Comparison of ENCODE assay signal across 7 mouse cellular contexts in genomic region chr9:72985250-72986220, GRCm38 (mm10). TPM values are rescaled to one million over a fixed set of nuclear protein-coding genes. Genes with fewer than 3 reads are reported as not detected.
DNase-seq lines count a peak whose midpoint lies in the region; ATAC-seq and TF ChIP-seq lines count a peak whose summit lies in the region.

Gene Ccpg1os (minus strand): TSS chr9:72985382.
Gene Ccpg1 (plus strand): TSS chr9:72985429.

- H3K36me3 ChIP-seq in embryonic facial prominence, embryonic 10.5 days (replicated peaks): no peaks in the 10 kb centered on the region
- no peaks in the 10 kb centered on the region for H3K36me3 ChIP-seq in intestine, postnatal 0 days (ENCODE audit: control insufficient read depth, insufficient read depth)
- no peaks in the 10 kb centered on the region for H3K36me3 ChIP-seq in midbrain, embryonic 12.5 days
- no peaks in the 10 kb centered on the region for H3K36me3 ChIP-seq in small intestine, adult 2 months (ENCODE audit: control insufficient read depth, insufficient read depth, low read length)

- H3K4me1 ChIP-seq in embryonic facial prominence, embryonic 10.5 days: peaks cover 13% of the 10 kb centered on the region
- peaks cover 6% of the 10 kb centered on the region; the same call in 1 of the 2 replicates for H3K4me1 ChIP-seq in intestine, postnatal 0 days (replicated peaks; ENCODE audit: control insufficient read depth, insufficient read depth, low read length)
- H3K4me1 ChIP-seq in midbrain, embryonic 12.5 days: peaks cover 16% of the 10 kb centered on the region
- no peaks in the 10 kb centered on the region; the same call in 1 of the 2 replicates for H3K4me1 ChIP-seq in small intestine, adult 2 months (ENCODE audit: control insufficient read depth, insufficient read depth, insufficient read length, low read length)

- peak; percentile 47 for TF ChIP-seq CTCF in intestine, postnatal 0 days (IDR thresholded peaks at IDR 0.05; ENCODE audit: low read depth)
- no peak for TF ChIP-seq CTCF in small intestine, adult 2 months (IDR thresholded peaks at IDR 0.05; ENCODE audit: extremely low read depth, insufficient read length, insufficient replicate concordance, low read depth, low read length)

- DNase-seq in adrenal gland, postnatal 10 days: peak; percentile 95
- DNase-seq in embryonic facial prominence, embryonic 10.5 days (ENCODE audit: low spot score): peak; percentile 98
- peak; percentile 60 for DNase-seq in gonadal fat pad, adult 2 months (ENCODE audit: low read depth)
- DNase-seq in left cerebral cortex, postnatal 4 days: peak; percentile 98

- H3K4me3 ChIP-seq in embryonic facial prominence, embryonic 10.5 days: peak within 1 kb of the TSS; percentile 81
- peak within 1 kb of the TSS; percentile 70 for H3K4me3 ChIP-seq in intestine, postnatal 0 days (ENCODE audit: low read depth, low read length)
- H3K4me3 ChIP-seq in midbrain, embryonic 12.5 days: peak within 1 kb of the TSS; percentile 93
- H3K4me3 ChIP-seq in small intestine, adult 2 months (ENCODE audit: low read depth, low read length): peak within 1 kb of the TSS; percentile 89

- H3K9ac ChIP-seq in intestine, postnatal 0 days (ENCODE audit: low read depth, low read length): peak within 1 kb of the TSS; percentile 78
- peak within 1 kb of the TSS; percentile 80 for H3K9ac ChIP-seq in midbrain, embryonic 12.5 days (replicated peaks)

- TF ChIP-seq POLR2A in small intestine, adult 2 months (IDR thresholded peaks at IDR 0.05; ENCODE audit: low read depth, low read length): peak; percentile 81; the same call in 1 of the 2 replicates

- H3K4me2 ChIP-seq in intestine, postnatal 0 days (replicated peaks; ENCODE audit: low read depth): peak within 1 kb of the TSS; percentile 90
- H3K4me2 ChIP-seq in midbrain, embryonic 12.5 days (replicated peaks): peak within 1 kb of the TSS; percentile 88

- ATAC-seq in intestine, postnatal 0 days: peak; percentile 99
- ATAC-seq in midbrain, embryonic 12.5 days (ENCODE audit: low FRiP score, low read depth): peak; percentile 100

- WGBS in embryonic facial prominence, embryonic 10.5 days: under 1% methylated on average over 88 of the region's 88 CpGs
- under 1% methylated on average over 88 of the region's 88 CpGs for WGBS in intestine, postnatal 0 days
- under 1% methylated on average over 80 of the region's 88 CpGs for WGBS in midbrain, embryonic 12.5 days
- WGBS in small intestine, adult 2 months: under 1% methylated on average over 88 of the region's 88 CpGs

- peak within 1 kb of the TSS; percentile 78 for H3K27ac ChIP-seq in embryonic facial prominence, embryonic 10.5 days (replicated peaks)
- H3K27ac ChIP-seq in intestine, postnatal 0 days (ENCODE audit: low read depth, low read length): peak within 1 kb of the TSS; percentile 69
- H3K27ac ChIP-seq in midbrain, embryonic 12.5 days (replicated peaks): peak within 1 kb of the TSS; percentile 88
- peak within 1 kb of the TSS; percentile 66 for H3K27ac ChIP-seq in small intestine, adult 2 months (ENCODE audit: insufficient read depth, low read depth, low read length)

- no peaks in the 10 kb centered on the region for H3K9me3 ChIP-seq in embryonic facial prominence, embryonic 10.5 days
- H3K9me3 ChIP-seq in intestine, postnatal 0 days (ENCODE audit: control insufficient read depth): no peaks in the 10 kb centered on the region
- no peaks in the 10 kb centered on the region for H3K9me3 ChIP-seq in midbrain, embryonic 12.5 days

- intact Hi-C loops in left cerebral cortex, postnatal 4 days (cut with DNase I): no loop called here

- no peaks in the 10 kb centered on the region for H3K27me3 ChIP-seq in embryonic facial prominence, embryonic 10.5 days (replicated peaks; ENCODE audit: low read depth, poor library complexity, severe bottlenecking)
- no peaks in the 10 kb centered on the region for H3K27me3 ChIP-seq in intestine, postnatal 0 days (replicated peaks; ENCODE audit: control insufficient read depth, insufficient read depth, low read length)
- no peaks in the 10 kb centered on the region for H3K27me3 ChIP-seq in midbrain, embryonic 12.5 days
- H3K27me3 ChIP-seq in small intestine, adult 2 months (ENCODE audit: control insufficient read depth, insufficient read depth, low read length): no peaks in the 10 kb centered on the region

RNA-seq across cellular contexts. Expression of gene Ccpg1os, which starts in this region (rescaled TPM):
- total RNA-seq in adrenal gland, postnatal 10 days (2021): 10 to 100 TPM; 11.3 to 12.4 TPM
- polyA plus RNA-seq in embryonic facial prominence, embryonic 10.5 days (2016; fragmentation: Nextera tagmentation; extraction: Ambion mirVana): 15.1 and 16.1 TPM in 2 replicates
- polyA plus RNA-seq in gonadal fat pad, adult 2 months (2012; rRNA removed): 25.7 and 31.6 TPM in 2 replicates
- polyA plus RNA-seq in intestine, postnatal 0 days (2015; fragmentation: Nextera tagmentation; extraction: Ambion mirVana): 6.7 and 7.7 TPM in 2 replicates
- 1 to 10 TPM; 5.5 to 7.0 TPM for total RNA-seq in left cerebral cortex, postnatal 4 days (2021)
- 24.1 and 27.3 TPM in 2 replicates for polyA plus RNA-seq in midbrain, embryonic 12.5 days (2016; fragmentation: Nextera tagmentation; extraction: Ambion mirVana)
- 0.67 and 2.7 TPM in 2 replicates for polyA plus RNA-seq in small intestine, adult 2 months (2012; rRNA removed)

RNA-seq across cellular contexts. Expression of gene Ccpg1, which starts in this region (rescaled TPM):
- 10 to 100 TPM; 71.0 to 73.8 TPM for total RNA-seq in adrenal gland, postnatal 10 days (2021)
- 14.1 and 17.1 TPM in 2 replicates for polyA plus RNA-seq in embryonic facial prominence, embryonic 10.5 days (2016; fragmentation: Nextera tagmentation; extraction: Ambion mirVana)
- 15.2 and 24.0 TPM in 2 replicates for polyA plus RNA-seq in gonadal fat pad, adult 2 months (2012; rRNA removed)
- polyA plus RNA-seq in intestine, postnatal 0 days (2015; fragmentation: Nextera tagmentation; extraction: Ambion mirVana): 16.2 and 17.4 TPM in 2 replicates
- total RNA-seq in left cerebral cortex, postnatal 4 days (2021): 10 to 100 TPM; 64.3 to 67.5 TPM
- polyA plus RNA-seq in midbrain, embryonic 12.5 days (2016; fragmentation: Nextera tagmentation; extraction: Ambion mirVana): 33.0 and 36.7 TPM in 2 replicates
- 2.4 and 3.1 TPM in 2 replicates for polyA plus RNA-seq in small intestine, adult 2 months (2012; rRNA removed)

Comparison
In these comparisons a context has a peak if more than half of its experiments do, and no peak if none do; other contexts are left out.
1. Peak in every context shown above with its lines: DNase-seq, ATAC-seq, H3K4me3 ChIP-seq and H3K27ac ChIP-seq.